Mouse (Mus musculus) cerebellum, adult 11 months (tissue): ENCODE results near the gene Zeb2.

Source experiments
- DNase-seq: peaks from one replicate; pipeline ENCODE4 v3.0.0; 2022

The Zeb2 gene

DNA sequence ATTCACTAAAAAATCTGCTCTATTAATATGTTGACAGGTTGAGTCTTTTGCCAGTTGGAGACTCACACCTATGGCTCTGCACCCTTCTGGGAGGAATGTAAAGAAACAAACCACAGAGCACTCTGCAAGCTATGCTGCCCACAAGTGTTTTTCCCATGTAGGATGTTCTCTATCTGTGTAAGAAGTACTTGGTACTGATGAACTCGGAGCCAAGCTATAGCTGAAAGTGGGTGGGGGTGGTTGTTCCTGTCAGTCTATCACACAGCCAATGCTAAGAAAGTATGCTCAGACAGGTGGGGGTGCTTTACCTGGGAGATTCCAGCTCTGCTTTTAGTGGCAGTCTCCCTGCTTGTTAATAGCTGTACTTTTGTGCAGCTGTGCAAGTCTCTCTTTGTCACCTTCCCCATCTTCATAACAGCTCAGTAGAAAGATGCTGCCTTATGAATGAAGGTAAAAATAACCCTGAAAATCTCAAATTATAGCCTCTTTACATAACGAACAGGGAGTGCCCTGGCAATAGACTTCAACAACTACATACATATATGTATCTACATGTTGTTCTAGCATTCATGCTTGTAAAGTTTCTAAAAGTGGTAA, 22.7 kb downstream of the Zeb2 start:
- DNase-seq = no peak

DNA sequence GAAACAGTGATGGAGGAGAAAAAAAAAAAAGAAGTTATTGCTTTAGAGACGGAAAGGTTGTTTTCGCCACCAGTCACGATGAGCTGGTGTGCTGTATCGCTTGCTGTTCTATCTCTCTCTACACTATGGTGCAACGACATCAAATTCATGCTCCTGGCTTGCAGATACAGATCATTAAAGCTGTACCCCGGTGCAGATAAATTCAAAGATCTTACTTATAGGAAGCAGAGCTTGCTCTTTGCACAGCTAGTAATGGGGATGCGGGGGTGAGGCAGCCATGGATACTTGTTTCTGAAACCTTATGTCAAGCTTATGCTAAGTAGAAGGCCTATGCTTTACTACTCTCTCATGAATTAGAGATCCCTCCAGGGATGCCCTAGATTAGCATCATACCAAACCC, 23.7 kb downstream of the Zeb2 start:
- no peak for DNase-seq

DNA sequence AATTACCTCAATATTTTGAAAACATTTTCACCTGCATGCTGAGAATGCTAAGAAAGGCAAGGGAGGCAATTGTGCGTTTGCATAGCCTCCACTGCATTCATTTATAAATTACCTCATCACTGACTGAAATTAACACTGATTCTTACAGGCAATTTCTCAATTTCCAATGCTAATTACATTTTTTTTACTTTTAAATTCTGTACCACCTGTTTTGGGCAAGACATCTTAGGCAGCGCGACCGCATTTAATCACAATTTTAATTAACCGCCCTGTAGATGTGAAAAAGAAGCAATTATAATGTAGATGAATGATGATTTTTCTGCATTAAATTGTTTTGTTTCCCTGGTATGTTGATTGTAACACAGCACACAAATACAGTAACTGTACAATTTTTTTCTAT, 24.5 kb downstream of the Zeb2 start:
- DNase-seq = no peak

DNA sequence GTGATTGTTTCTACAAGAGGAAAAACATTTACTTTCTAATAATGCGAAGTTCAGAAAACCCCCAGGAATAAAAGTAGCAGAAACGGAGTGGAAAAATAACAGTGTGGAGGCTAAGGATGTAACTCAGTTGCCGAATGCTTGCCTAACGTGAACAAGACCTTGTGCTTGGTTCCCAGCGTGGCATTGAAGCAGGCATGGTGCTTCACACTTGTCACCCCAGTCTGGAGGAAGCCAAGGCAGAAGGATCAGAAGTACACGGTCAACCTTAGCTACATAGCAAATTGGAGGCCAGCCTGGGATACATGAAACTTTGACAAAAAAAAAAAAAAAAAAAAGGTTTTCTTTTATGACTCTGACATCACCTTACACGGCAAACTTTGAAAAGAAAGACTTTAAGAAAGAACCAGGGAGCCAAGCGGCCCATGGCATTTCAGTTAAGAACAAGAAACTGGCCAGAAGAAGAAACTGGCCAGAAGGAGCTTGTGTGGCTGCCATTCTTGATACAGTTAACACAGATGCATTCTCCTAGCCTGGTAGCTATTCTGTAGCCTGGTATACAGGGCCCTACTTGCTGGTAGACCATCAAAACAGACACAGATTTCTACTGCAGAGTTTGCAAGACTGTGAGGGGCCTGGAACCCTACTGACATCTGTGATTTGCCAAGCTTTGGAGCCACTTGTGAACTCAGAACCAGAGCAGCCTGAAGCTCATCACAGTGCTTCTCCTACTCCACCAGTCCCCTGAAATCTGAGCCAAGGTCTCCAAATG, 26.5 kb downstream of the Zeb2 start:
- DNase-seq = no peak

DNA sequence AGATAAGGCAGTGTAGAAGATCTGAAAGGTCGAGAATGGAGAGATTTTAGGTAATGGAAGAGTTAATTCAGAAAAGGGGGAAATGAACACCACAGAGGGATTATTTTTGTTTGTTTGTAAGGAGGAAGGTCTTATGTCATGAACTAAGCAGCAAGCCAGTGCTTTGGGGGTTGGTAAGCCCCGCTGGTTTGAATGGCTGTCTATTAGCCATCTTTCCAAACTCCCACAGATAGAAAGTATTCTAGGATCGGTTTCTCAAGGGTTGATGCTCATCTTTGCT, 28.0 kb downstream of the Zeb2 start:
- no peak for DNase-seq

DNA sequence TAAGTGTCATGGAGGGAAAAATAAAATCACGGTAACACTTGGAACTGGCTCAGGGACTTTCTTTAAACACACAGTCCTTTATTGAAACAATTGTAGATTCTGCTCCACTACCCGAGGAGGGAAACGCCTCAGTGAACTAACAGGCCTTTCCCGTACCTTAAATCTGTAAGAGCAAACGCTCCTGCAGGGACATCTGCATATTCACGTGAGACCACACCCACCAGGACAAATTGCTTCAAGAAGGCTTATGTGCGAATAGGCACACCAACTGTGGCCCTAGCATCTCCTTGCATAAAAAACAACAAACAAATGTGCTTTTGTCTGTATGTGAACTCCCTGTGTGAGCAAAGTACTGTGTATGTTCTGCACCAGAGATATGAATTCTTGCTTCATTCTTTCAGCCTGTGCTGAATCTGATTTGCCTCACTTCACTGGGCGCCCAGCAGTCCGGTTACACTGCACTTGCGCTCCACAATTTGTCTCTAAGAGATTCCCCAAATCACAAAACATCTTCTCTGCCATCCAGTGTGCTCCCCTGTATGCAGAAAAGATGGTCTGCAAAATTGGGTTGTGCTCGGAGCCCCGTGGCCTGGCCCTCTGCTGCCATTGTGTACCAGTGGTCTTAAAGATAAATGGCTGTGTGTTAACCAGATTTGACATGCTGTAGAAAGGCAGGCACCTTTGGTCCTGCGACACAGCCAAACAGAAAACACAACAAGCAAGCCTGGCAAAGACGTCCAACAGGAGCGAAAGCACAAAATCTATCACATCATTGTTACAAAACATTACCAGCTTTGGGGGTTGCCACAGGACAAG, 28.6 kb downstream of the Zeb2 start:
- DNase-seq = no peak

DNA sequence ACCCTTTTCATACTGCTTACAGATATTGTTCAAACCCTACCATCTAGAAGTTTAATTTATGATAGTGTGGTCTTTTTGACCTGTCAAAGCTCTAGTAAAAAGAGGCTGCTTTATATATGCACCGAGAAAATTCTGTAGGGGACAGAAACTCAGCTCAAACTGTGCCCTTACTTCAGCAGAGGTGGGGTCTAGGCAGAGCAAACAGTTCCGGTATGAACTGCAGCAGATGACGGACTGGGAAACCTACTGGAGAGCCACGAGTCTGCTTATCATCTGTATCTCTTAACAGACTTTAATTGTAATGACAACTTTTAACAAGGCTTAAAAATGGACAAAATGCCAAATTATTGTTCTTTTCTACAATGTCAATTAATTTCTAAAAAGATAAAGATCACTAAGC, 30.0 kb downstream of the Zeb2 start:
- DNase-seq = no peak

DNA sequence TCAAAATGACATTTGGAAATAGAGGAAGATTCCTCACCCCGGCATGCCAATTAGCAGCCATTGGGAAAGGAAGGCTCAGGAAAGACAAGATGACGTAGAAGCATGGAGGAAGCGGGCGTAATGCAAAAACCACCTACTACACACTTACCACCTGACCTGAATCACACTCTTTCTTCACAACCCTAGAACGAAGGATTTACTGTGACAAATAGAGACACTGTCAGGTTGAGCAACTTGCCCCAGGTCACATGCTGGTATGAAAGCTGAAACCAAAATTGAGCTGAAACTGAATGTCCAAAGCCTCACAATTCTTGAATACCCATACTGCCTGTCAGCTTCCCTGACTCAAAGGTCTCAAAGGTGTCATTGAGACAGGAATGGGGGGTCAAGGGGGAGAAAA, 31.5 kb downstream of the Zeb2 start:
- no peak for DNase-seq

DNA sequence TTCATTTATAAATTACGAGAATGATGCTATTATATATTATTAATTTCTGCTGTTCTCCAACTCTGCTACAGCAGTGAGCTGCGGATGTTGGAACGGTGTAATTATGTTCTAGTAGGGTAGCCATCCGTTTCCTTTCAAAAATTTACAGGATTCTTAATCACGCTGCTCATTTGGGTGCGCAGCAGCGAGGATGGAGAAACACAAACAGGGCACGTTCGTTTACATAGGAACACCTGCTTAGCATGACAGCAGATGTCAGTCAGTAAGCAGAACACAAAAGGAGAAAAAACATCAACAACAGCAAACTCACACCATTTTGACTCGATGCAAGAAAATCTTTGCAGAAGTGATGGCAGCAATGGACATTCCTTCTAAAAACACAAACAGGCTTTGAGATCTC, 34.2 kb downstream of the Zeb2 start:
- DNase-seq = no peak

DNA sequence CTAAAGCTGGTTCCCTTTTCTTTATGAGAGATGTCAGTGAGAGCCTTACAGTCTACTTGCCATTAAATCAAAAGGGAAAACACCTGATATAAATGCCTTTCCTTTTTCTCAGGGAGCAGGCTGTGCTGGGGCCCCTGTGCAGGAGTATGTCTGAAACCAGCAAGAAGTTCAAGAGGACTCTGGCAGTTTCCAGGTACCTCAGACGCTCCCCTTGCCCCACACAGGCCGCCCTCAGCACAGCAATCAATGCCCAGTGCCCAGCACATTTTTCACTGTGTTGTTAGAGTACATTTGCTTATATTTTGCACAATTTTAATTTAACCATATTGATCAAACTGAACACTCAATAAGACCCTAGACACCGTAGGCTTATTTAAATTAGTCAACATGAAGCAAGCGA, 35.6 kb downstream of the Zeb2 start:
- DNase-seq = no peak

DNA sequence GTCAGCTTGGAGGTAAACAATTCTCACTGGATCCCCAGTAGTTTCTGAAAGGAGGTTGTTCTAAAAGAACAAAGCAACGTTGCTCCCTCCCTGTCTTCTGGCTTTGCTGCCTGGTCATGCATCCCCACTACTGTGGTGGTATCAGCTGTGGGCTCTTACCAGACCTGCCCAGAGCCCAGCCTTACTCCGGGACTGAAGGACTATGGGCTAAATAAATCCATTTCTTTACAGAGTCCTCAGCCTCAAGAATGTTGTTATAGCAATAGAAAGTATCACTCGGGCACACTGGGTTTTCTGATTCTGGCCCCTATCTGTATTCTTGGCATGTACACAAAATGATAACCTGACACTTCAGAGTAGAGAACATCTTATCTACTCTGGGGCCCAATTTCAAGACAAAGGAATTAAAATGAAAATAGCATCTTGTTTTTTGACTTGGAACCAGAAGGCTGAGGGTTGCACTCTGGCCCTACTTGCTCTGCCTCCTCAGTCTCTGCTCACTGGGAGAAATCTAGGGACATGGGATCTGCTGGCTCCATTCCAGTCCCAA, 39.2 kb downstream of the Zeb2 start:
- no peak for DNase-seq

DNA sequence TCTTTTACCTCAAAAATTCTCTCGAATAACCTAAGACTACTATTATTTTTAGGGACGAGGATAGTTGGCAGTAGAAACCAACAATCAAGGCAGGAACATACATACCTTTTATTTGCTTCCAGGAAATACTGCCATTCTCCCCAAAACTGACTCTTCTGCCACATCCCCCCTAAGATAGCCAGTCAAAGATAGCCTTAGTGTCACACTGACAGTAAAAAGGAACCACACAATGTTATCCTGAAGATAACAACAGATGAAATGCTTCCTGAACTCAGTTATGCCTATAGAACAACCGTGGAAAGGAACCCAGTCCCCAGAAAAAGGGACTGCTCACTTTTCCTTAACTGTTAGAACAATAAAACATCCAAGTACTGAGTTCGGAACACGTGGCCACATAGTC, 39.8 kb downstream of the Zeb2 start:
- DNase-seq = no peak

DNA sequence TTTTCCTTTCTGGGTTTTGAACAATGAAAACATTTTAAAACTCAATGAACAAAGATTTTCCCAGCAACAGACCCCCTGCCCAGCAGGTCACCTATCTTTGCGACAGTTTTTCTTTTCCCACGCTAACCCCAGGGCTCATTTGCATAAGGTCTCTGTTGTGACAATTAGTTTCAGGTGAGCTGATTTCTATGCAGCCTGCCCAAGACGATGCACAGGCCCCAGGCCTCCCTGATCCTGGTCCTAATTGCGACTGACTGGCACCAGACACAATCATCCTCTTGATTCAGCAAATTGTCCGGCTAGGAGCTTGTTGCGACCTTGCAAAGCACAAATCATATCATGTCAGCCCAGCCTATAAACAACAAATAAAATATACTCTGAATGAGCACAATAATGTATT, 44.2 kb downstream of the Zeb2 start:
- no peak for DNase-seq

DNA sequence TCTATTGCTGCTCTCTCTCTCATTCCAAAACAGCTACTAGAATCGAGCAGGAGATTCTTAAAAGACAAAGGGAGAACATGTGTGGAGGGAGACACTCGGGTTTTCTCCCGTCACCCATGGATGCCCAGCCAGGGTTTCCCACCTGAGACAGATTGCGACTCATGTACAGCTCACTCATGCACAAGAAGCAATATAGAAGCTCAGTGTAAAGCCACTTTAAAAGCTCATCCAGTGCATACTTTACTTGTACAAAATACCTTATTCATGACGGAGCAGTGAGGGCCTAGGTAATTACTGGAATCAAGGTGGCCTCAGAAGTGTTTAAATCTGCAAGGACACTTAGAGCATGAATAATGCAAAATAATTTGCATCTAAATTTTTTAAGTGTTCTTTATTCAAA, 45.9 kb downstream of the Zeb2 start:
- DNase-seq = no peak

DNA sequence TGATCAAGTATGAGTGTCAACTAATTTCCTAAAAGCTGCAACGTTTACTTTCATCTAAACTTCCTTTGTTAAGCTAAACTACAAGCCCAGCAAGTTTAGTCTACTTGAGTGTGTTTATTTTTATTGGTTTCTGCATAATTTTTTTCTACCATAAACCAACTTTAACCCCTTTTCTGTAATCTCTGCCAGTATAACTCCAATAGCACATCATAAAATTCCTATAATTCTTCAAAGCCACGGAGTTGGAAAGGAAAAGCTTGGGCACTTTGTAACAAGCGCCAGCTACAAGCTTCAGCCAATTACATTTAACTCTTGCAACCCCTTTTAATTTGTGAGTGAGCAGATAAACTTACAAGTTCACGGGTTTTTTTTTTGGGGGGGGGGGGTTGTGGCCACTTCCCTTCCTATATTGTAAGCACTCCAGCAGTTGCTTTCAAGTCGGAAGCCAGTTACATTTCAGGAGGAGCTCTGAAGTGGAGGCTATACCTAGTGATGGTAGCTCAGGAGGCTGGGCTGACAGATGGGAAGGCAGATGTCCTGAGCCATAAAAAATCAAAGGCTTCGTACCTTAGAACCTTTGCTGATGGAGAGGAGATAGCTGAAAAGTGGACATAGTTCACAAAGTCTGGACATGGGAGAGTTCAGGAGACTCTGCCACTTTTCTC, 46.5 kb downstream of the Zeb2 start:
- no peak for DNase-seq

DNA sequence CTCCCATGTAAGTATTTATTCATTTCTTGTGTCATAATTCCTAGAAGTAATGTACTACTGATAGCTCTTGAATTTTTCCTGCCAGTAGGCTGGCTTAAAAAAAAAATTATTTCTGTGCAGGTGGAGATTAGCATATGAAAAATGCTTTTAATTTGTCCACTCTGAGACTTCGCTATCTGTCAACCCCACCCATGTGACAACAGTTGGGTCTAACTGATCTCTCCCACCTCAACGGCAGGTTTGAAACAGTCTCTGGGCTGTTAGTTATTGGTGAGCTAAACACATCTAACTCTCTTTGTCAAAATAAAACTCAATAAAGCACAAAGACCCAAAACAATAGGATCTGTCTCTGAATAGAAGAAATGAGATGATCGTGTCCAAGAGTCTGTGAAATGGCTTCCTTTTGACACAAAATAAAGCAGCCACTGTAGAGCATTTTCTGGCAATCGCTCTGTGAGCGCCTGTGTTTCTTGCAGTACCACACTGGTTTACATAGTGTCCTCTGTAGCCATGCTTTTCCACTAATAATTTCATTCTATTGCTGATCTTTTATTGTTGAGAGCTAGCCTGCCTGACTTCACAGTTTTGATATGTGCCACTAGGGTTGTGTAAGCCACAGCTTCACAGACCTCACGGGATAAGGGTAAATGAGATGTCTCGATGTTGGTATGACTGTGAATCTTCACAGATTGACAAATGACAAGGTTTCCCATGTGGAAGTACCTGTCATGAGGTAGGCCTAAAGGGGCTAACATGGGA, 48.2 kb downstream of the Zeb2 start:
- no peak for DNase-seq

DNA sequence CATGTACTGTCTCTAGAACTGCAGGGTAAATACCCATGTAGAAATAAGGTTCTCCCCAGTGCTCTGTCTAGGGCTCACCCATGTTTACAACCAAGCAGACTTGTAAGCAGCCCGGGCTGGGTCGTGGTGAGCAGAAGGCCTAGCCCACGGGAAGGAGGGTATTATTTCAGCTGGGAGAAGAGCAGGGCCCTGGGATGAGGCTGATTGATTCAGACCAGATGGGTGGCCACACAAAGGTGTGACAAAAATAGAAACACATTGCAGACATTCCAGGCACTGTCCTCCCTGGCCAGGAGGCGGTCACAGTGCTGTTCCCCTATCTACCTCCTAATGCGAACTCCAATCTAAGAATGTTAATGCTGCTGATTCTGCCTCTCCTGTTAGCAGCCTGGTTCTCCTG, 50.1 kb downstream of the Zeb2 start:
- no peak for DNase-seq

DNA sequence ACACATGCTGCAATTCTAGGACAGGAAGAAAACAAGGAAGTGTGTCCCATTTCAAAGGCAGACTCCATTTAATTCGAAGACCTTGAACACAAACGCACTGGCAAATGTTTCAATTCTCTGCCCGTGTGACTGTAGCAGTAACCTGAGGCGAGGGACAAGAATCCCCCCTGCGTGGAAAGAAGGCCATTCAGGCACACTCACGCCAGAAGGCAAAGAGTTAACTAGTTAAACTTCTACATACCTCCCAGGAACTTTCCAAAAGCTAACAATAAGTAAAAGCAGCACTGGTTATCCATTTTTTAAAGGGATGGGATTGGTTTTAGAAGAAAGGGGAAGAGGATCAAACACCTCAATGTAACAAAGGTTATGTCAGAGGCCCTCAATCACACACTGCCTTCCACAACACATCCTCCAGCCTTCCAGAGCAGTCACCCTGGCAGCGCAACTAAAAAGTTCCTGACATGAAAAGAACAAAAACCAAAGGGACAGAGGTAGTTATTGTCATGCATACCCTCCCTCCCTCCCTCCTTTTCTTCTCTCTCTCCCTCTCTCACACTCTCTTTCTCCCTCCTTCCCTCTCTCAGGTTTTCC, 53.8 kb downstream of the Zeb2 start:
- DNase-seq = no peak

DNA sequence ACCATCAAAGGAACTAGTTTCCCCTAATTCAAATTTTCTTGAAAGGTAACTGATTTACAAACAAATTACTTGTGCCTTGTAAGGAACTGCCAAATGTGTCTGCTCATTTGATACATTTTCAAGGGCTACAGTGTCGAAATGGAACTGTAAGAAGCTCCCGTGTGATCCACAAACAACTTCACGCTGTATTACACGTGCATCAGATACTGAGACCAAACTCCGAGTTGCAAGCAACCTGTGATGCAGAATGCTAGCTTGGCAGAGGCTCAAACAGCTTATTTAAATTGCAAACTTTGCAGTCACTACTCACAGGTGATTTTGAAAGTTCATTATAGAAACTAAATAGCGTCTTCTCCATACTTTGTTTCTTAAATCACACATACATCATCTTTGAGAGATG, 55.1 kb downstream of the Zeb2 start:
- DNase-seq = no peak

DNA sequence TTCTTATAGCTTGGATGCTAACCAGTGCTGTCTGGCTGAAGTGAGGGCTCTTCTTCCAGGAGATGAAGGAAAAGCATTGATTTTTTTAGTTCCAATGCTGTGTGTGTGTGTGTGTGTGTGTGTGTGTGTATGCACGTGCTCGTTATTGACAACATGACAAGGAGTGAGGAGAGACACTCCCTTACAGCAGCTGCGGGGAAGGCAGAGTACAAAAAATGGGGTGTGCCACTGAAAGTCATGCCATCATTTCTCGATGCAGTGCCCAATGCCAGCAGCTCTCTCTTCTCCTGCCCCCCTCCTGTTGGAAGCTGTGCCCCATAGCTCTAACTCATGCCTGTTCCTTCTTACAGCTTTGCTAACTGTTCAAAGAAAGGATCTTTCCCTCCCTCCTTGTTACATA, 56.4 kb downstream of the Zeb2 start:
- no peak for DNase-seq

DNA sequence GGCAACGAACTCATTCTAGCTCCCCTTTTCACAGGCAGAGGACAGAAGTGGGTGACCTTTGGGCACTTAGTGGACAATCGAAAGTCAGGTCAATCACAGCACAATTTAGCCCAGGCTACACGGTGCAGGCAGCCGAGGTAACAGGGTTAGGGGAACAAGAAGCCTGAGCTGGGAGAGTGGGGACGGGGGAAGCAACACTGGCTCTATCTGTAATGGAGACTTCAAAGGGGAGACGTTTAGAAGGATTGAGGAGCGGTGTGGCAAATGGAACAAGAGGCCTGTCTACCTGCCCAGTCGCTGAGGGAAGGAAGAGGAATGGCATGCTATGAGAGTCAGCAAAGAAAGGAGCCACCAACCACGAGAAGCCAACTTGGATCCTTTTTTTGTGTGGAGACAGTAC, 57.0 kb downstream of the Zeb2 start:
- DNase-seq = no peak

DNA sequence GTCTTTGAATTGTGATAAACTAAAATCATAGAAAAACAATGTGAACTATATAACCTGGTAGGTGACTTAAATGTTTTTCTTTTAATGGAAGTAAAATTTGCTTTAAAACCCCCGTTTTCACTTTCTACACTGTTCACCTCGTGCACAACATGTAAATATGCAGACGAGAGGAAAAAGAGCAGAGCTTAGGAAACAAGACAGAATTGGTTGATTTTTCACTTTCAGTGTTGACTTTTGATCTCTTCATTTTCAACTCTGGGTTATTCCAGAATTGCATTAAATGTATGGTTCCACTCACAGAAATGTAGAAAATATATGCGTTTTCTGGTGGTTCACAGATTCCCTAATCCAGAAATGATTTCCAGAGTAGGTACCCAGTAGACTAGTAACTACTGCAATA, 57.6 kb downstream of the Zeb2 start:
- DNase-seq = no peak

DNA sequence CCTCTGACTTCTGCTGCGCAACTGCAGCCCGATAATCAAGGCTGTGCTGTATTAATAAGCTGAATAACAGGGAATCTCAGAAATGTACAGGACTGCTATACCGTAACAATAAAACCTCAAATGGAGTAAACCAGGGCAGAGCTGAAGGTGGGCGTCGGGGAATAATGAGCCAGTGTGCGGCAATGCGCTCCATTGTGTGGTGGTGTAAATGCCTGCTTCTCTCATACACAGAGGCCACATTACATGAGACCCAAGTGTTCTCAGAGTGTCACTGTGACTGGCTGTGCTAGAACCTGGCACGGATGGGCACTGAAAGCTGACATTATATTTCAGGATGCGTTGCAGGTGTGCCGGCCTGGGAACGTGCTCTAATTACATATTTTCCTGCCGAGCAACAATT, 58.2 kb downstream of the Zeb2 start:
- no peak for DNase-seq
